Mouse (Mus musculus) kidney, postnatal 0 days (tissue): ENCODE measurements around the gene Ptpn4. TPM values are rescaled to one million over a fixed set of nuclear protein-coding genes. Genes with fewer than 3 reads are reported as not detected.
A peak's percentile ranks its signal among the peaks of the same experiment; 100 is the strongest.

ENCODE experiments used
- ATAC-seq: fragments of 200-750 bp; cut with Nextera tagmentation; replicated peaks from 2 replicates; pipeline ENCODE4 v1.8.0; 2017; ENCODE audit warnings: low read depth, moderate number of reproducible peaks, moderate TSS enrichment, moderate library complexity; ENCODE audit not compliant: low FRiP score
- DNase-seq: peaks from one replicate; pipeline ENCODE4 v3.0.0-alpha.2; 2016; ENCODE audit warnings: low spot score
- H3K27ac ChIP-seq: fragments of 300-500 bp; sonication (generic); 2 replicates; pipeline ENCODE4 v1.5.1; 2014; ENCODE audit warnings: mild to moderate bottlenecking
- H3K27me3 ChIP-seq: fragments of 300-500 bp; sonication (generic); 2 replicates; pipeline ENCODE4 v1.6.1; 2014; ENCODE audit warnings: low read length, mixed read lengths; ENCODE audit not compliant: insufficient read depth
- H3K36me3 ChIP-seq: fragments of 300-500 bp; sonication (generic); 2 replicates; pipeline ENCODE4 v1.6.1; 2014; ENCODE audit warnings: low read length, mixed read lengths; ENCODE audit not compliant: insufficient read depth
- H3K4me1 ChIP-seq: fragments of 300-500 bp; sonication (generic); replicated peaks from 2 replicates; pipeline ENCODE4 v1.6.1; 2014; ENCODE audit warnings: antibody characterized with exemption, low read length, mixed read lengths; ENCODE audit not compliant: insufficient read depth
- H3K4me2 ChIP-seq: fragments of 300-500 bp; sonication (generic); 2 replicates; pipeline ENCODE4 v1.6.1; 2014; ENCODE audit warnings: mild to moderate bottlenecking, low read length, moderate library complexity, mixed read lengths
- H3K4me3 ChIP-seq: fragments of 300-500 bp; sonication (generic); replicated peaks from 2 replicates; pipeline ENCODE4 v1.5.1; 2014; ENCODE audit warnings: low read depth, low read length
- H3K9ac ChIP-seq: fragments of 300-500 bp; sonication (generic); 2 replicates; pipeline ENCODE4 v1.6.1; 2014; ENCODE audit warnings: low read depth, low read length
- H3K9me3 ChIP-seq: fragments of 300-500 bp; sonication (generic); replicated peaks from 2 replicates; pipeline ENCODE4 v1.6.1; 2016; ENCODE audit warnings: low read length, inconsistent platforms, mixed read lengths
- CTCF ChIP-seq: IDR thresholded peaks from 2 replicates; pipeline ENCODE4 v1.5.1; 2016; ENCODE audit warnings: antibody characterized with exemption, low read depth, mild to moderate bottlenecking, moderate library complexity
- WGBS: fragments of 180-500 bp; shearing (Covaris S2); extraction: QIAGEN DNeasy Blood & Tissue Kit; methylation state at CpG from one replicate; pipeline ENCODE4 v1.1.7; 2014; 5-methylcytosine and 5-hydroxymethylcytosine counted together
- polyA plus RNA-seq: library from polyadenylated mRNA; unstranded; fragments of >200 nt; fragmentation: Nextera tagmentation; extraction: Ambion mirVana; gene quantifications from 2 replicates; pipeline ENCODE4 v1.2.1, GENCODE M21; 2015

Gene Ptpn4
- polyA plus RNA-seq, 1 experiment from 2014 or later, result 5.9 TPM

DNA sequence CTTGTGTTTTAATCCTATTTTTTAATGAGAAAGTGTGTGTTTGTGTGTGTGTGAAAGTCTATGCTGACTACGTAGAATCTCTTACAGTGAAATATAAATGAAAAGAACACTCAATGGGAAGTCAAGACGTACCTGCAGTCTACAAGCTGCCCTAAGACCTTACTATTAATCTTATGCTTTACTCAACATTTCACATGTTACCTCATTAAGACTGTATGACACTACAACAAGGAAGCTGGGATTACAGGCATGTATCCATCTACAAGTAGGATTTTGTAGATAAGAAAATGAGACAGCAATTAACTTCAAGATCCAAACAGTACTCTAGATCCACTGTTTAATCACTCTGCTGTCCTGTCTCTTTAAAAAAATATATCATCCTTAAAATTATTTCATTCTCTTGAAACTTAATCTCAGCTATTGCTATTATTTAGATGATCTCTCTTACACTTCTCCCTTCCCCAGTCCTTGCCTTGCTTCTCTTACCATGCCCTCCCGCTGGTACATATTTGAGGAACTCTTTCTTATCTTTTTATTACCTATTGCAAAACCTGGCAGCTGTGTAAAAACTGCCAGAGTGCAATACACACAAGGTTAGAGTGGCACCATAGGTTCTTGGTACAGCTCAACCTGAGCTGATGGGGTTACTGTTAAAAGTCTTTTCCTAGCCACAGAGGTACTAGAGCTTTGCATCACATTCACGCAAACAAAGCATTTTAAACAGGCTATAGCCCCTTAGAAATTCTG is 130.8 kb downstream of the Ptpn4 start:
- Histone ChIP-seq H3K27me3 (no peaks in the 10 kb centered on the region), H3K4me1 (no peaks in the 10 kb centered on the region), H3K4me3 (no peak overlapping the region), H3K9ac (no peak overlapping the region), H3K4me2 (no peak overlapping the region), H3K27ac (no peak overlapping the region), H3K9me3 (no peaks in the 10 kb centered on the region), H3K36me3 (0 out of 2 replicates have a peak, but pooled peaks cover 5% of the 10 kb centered on the region)
- ATAC-seq, result no peak
- WGBS, result 92% methylated on average over 4 of the region's 4 CpGs
- no peak for DNase-seq
- TF ChIP-seq CTCF, result no peak

DNA sequence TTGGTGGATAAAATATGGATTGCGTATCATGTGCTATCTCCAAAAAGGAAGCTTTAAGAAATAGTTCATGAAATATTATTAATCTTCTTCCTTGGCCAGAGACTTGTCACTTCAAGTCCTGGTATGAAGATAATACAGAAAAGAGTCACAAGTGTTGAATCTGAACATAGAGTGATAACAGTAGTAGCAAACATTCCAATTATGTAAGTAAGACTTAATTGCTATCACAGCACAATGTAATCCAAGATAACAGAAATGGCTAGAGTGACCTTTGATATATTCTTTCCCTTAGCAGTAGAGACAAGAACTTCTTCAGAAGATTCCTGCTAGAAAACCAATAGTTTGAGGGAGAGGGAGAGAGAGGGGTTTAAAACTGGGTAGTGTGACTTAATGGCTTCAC is 140.6 kb downstream of the Ptpn4 start:
- Histone ChIP-seq H3K27ac (no peak overlapping the region), H3K4me3 (no peak overlapping the region), H3K36me3 (0 out of 2 replicates have a peak, but pooled peaks cover 3% of the 10 kb centered on the region), H3K4me1 (no peaks in the 10 kb centered on the region), H3K4me2 (no peak overlapping the region), H3K9ac (no peak overlapping the region), H3K9me3 (no peaks in the 10 kb centered on the region), H3K27me3 (no peaks in the 10 kb centered on the region)
- ATAC-seq, result no peak
- TF ChIP-seq CTCF, result no peak
- WGBS, result 93% methylated on average over 1 of the region's 1 CpGs
- DNase-seq, result no peak

DNA sequence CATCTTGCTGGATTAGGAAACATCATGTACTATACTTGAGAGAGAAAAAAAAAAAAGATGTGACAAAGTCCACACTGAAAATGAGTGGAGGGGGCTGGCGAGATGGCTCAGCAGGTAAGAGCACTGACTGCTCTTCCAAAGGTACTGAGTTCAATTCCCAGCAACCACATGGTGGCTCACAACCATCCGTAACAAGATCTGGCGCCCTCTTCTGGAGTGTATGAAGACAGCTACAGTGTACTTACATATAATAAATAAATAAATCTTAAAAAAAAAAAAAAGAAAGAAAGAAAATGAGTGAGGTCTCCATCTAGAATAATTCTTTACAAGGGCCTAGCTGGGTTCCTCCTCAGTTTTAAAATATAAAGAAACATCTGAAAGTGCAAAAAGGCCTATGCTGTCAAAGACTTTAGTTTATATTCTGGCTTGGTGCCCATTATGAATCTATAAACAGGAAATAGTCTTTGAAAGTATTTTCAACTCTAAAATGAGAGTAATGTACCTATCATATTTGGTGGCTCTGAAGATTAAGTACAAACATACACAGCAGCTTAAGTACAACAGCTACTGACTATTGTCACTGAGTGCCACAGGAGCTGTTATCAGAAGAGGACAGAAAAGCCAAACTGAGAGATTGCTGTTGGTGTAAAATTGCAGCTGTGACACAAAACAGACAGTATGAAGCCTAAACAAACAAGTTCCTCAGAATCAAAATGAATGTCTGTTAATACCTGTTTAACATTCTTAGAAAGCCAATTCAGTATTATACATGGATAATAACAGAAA is 151.4 kb downstream of the Ptpn4 start:
- H3K27ac ChIP-seq, result no peak overlapping the region

DNA sequence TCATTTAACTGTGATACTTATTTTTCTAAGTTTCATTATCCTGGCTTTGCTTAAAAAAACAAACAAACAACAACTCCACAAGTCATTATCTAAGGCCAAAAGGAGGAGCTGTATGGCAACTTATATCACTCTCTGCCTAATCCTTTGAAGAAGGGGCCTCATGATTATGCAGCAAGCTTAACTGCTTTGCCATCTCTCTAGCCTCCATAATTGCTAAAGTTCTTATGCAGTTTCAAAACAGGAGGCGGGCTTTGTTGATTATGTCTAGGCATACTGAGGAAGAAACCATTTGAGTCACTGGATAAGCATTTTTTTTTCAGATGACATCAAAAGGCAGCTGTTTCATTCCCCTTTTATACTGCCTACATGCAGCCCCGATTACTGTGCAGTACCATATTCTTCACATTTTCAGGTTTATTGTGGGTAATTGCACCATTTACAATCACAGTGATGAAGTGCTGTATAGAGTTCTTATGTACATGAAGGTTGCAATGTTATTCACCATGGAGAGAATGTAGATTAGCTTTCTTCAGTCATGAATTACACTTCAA is 155.7 kb downstream of the Ptpn4 start:
- Histone ChIP-seq H3K4me2 (no peak overlapping the region), H3K27me3 (no peaks in the 10 kb centered on the region), H3K4me1 (no peaks in the 10 kb centered on the region), H3K9ac (no peak overlapping the region), H3K4me3 (no peak overlapping the region), H3K9me3 (no peaks in the 10 kb centered on the region), H3K27ac (no peak overlapping the region), H3K36me3 (peaks cover 9% of the 10 kb centered on the region; the same call in 1 of the 2 replicates)
- 79% methylated on average over 2 of the region's 2 CpGs for WGBS
- no peak for TF ChIP-seq CTCF
- ATAC-seq (no peak), DNase-seq (no peak)

More for the DNA sequence above, 151.4 kb downstream of the Ptpn4 start:
- Histone ChIP-seq H3K9me3 (no peaks in the 10 kb centered on the region), H3K4me3 (no peak overlapping the region), H3K9ac (no peak overlapping the region), H3K27me3 (no peaks in the 10 kb centered on the region), H3K4me2 (no peak overlapping the region), H3K36me3 (0 out of 2 replicates have a peak, but pooled peaks cover 4% of the 10 kb centered on the region), H3K4me1 (no peaks in the 10 kb centered on the region)
- TF ChIP-seq CTCF, result 0 out of 2 replicates have a peak, but pooled peaks have one; percentile 10
- 95% methylated on average over 3 of the region's 3 CpGs for WGBS
- ATAC-seq, result no peak
- DNase-seq, result no peak

DNA sequence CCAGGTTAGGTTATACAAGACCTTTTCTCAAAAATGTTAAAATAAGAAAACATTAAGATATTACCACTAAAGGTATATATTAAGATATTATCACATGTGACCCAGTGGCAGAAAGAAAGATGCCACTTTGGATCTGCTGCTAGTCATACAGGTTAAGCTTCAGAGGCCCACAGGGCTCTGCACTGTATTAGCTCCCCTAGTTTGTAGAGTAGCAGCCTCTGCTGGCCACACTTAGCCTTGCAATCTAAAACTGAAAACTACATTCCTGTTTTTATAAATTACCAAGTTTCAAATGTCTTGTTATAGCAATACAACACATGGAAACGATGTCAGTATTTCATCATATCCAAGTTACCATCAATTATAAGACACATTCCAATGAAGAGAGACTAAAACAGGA is 162.4 kb downstream of the Ptpn4 start:
- DNase-seq, result peak; percentile 75
- no peak overlapping the region for H3K4me3 ChIP-seq
- no peaks in the 10 kb centered on the region for H3K27me3 ChIP-seq
- peaks cover 12% of the 10 kb centered on the region; the same call in 1 of the 2 replicates for H3K36me3 ChIP-seq
- ATAC-seq, result peak; percentile 69
- H3K9me3 ChIP-seq, result no peaks in the 10 kb centered on the region
- 64% methylated on average over 1 of the region's 1 CpGs for WGBS
- H3K27ac ChIP-seq, result no peak overlapping the region
- TF ChIP-seq CTCF, result peak; percentile 89
- no peak overlapping the region for H3K4me2 ChIP-seq
- H3K4me1 ChIP-seq, result no peaks in the 10 kb centered on the region
- H3K9ac ChIP-seq, result no peak overlapping the region

DNA sequence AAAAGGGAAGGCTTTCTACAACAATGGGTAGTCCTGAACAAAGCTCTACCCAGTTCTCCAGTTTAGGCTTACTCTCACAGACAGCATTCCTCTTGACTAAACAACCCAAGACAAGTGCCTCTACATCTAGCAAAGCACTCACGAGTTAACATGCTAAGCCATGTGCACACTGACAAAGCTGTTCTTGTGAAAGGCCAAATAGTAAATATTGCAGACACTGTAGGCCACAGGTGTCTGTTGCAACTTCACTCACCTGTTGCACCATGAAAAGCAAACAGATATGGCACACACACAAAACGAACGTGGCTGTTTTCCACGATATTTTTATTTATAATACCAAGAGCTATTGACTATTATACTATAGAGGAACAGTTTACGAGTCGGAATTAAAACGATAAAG is 170.5 kb downstream of the Ptpn4 start:
- ATAC-seq (no peak), DNase-seq (no peak)
- no peak overlapping the region for H3K4me3 ChIP-seq
- no peaks in the 10 kb centered on the region for H3K27me3 ChIP-seq
- 91% methylated on average over 7 of the region's 7 CpGs for WGBS
- H3K36me3 ChIP-seq, result 0 out of 2 replicates have a peak, but pooled peaks cover 5% of the 10 kb centered on the region
- H3K9ac ChIP-seq, result no peak overlapping the region
- H3K27ac ChIP-seq, result no peak overlapping the region
- no peak overlapping the region for H3K4me2 ChIP-seq
- H3K9me3 ChIP-seq, result no peaks in the 10 kb centered on the region
- H3K4me1 ChIP-seq, result no peaks in the 10 kb centered on the region
- no peak for TF ChIP-seq CTCF
